Mouse (Mus musculus) heart, embryonic 14.5 days (tissue): ENCODE measurements around the gene Rgs9. TPM values are rescaled to one million over a fixed set of nuclear protein-coding genes. Genes with fewer than 3 reads are reported as not detected.

ENCODE experiments used
- ATAC-seq: fragments of 200-750 bp; cut with Nextera tagmentation; 2 replicates; pipeline ENCODE4 v1.8.0; 2017; ENCODE audit warnings: low read depth, moderate TSS enrichment; ENCODE audit not compliant: insufficient number of reproducible peaks, insufficient read depth, low FRiP score
- H3K27ac ChIP-seq, 2 experiments: fragments of 200-500 bp in 1 of 2; fragments of 300-500 bp in 1 of 2; sonication (generic) in 1 of 2; replicated peaks in 1 of 2; 2 replicates each; pipeline ENCODE4 v1.5.1; 2012 to 2014; ENCODE audit warnings: low read depth in 2 of 2, low read length in 2 of 2, control low read depth in 1 of 2, mild to moderate bottlenecking in 1 of 2, mixed read lengths in 1 of 2; ENCODE audit not compliant: control insufficient read depth in 1 of 2, insufficient read depth in 1 of 2
- H3K27me3 ChIP-seq: fragments of 300-500 bp; sonication (generic); 2 replicates; pipeline ENCODE4 v1.6.1; 2014; ENCODE audit warnings: mild to moderate bottlenecking, low read length, control low read depth; ENCODE audit not compliant: control insufficient read depth, insufficient read depth
- H3K36me3 ChIP-seq: fragments of 300-500 bp; sonication (generic); 2 replicates; pipeline ENCODE4 v1.6.1; 2014; ENCODE audit warnings: mild to moderate bottlenecking, control low read depth, low read length, mixed read lengths; ENCODE audit not compliant: control insufficient read depth, insufficient read depth
- H3K4me1 ChIP-seq, 2 experiments: fragments of 200-500 bp in 1 of 2; fragments of 300-500 bp in 1 of 2; sonication (generic) in 1 of 2; 2 replicates each; pipeline ENCODE4 v1.6.1; 2012 to 2014; ENCODE audit warnings: low read length in 2 of 2, control low read depth in 1 of 2, mixed read lengths in 1 of 2; ENCODE audit not compliant: control insufficient read depth in 2 of 2, insufficient read depth in 2 of 2
- H3K4me2 ChIP-seq: fragments of 300-500 bp; sonication (generic); 2 replicates; pipeline ENCODE4 v1.6.1; 2014; ENCODE audit warnings: mild to moderate bottlenecking, low read length
- H3K4me3 ChIP-seq, 2 experiments: fragments of 200-500 bp in 1 of 2; fragments of 300-500 bp in 1 of 2; sonication (generic) in 1 of 2; 2 replicates each; pipeline ENCODE4 v1.5.1; 2012 to 2014; ENCODE audit warnings: low read length in 2 of 2, mild to moderate bottlenecking in 2 of 2, control low read depth in 1 of 2, low read depth in 1 of 2, moderate library complexity in 1 of 2; ENCODE audit not compliant: control insufficient read depth in 1 of 2, insufficient read depth in 1 of 2
- H3K9ac ChIP-seq: fragments of 300-500 bp; sonication (generic); 2 replicates; pipeline ENCODE4 v1.6.1; 2014; ENCODE audit warnings: mild to moderate bottlenecking, low read length
- H3K9me3 ChIP-seq: fragments of 300-500 bp; sonication (generic); 2 replicates; pipeline ENCODE4 v1.6.1; 2016; ENCODE audit warnings: low read length, control low read depth; ENCODE audit not compliant: control insufficient read depth
- WGBS: fragments of 180-500 bp; shearing (Covaris S2); extraction: QIAGEN DNeasy Blood & Tissue Kit; methylation state at CpG from one replicate; pipeline ENCODE4 v1.1.7; 2014; 5-methylcytosine and 5-hydroxymethylcytosine counted together
- polyA plus RNA-seq: library from polyadenylated mRNA; unstranded; fragments of >200 nt; fragmentation: Nextera tagmentation; extraction: Ambion mirVana; gene quantifications from 2 replicates; pipeline ENCODE4 v1.2.1, GENCODE M21; 2014

The Rgs9 gene
- polyA plus RNA-seq, 1 experiment from 2014 or later = 0.82 TPM

GRCm38 (mm10) chr11:109237796-109238195 is 60.1 kb downstream of the Rgs9 start:
- Histone ChIP-seq H3K9me3 (no peaks in the 10 kb centered on the region), H3K9ac (no peak overlapping the region), H3K4me3 (no peak overlapping the region), H3K4me1 (no peaks in the 10 kb centered on the region), H3K27ac (no peak overlapping the region), H3K4me2 (no peak overlapping the region), H3K36me3 (no peaks in the 10 kb centered on the region), H3K27me3 (no peaks in the 10 kb centered on the region)
- no peak for ATAC-seq
- 67% methylated on average over 8 of the region's 8 CpGs for WGBS

GRCm38 (mm10) chr11:109233627-109234026 is 64.3 kb downstream of the Rgs9 start:
- ATAC-seq = no peak
- Histone ChIP-seq H3K27me3 (no peaks in the 10 kb centered on the region), H3K27ac (no peak overlapping the region), H3K9me3 (no peaks in the 10 kb centered on the region), H3K36me3 (no peaks in the 10 kb centered on the region), H3K4me1 (no peaks in the 10 kb centered on the region), H3K9ac (no peak overlapping the region), H3K4me3 (no peak overlapping the region), H3K4me2 (no peak overlapping the region)
- 54% methylated on average over 3 of the region's 3 CpGs for WGBS

- no peaks in the 10 kb centered on the region for H3K4me1 ChIP-seq
- ATAC-seq = no peak
- H3K36me3 ChIP-seq = no peaks in the 10 kb centered on the region
- H3K9ac ChIP-seq = no peak overlapping the region
- 75% methylated on average over 6 of the region's 6 CpGs for WGBS
- no peaks in the 10 kb centered on the region for H3K9me3 ChIP-seq
- no peaks in the 10 kb centered on the region for H3K27me3 ChIP-seq
- no peak overlapping the region for H3K4me3 ChIP-seq
- H3K4me2 ChIP-seq = no peak overlapping the region
- H3K27ac ChIP-seq = no peak overlapping the region
Observed at GRCm38 (mm10) chr11:109232811-109233210, 65.1 kb downstream of the Rgs9 start.

- no peak overlapping the region for H3K4me3 ChIP-seq
- no peaks in the 10 kb centered on the region for H3K9me3 ChIP-seq
Observed at GRCm38 (mm10) chr11:109227139-109227538, 70.8 kb downstream of the Rgs9 start.

DNA sequence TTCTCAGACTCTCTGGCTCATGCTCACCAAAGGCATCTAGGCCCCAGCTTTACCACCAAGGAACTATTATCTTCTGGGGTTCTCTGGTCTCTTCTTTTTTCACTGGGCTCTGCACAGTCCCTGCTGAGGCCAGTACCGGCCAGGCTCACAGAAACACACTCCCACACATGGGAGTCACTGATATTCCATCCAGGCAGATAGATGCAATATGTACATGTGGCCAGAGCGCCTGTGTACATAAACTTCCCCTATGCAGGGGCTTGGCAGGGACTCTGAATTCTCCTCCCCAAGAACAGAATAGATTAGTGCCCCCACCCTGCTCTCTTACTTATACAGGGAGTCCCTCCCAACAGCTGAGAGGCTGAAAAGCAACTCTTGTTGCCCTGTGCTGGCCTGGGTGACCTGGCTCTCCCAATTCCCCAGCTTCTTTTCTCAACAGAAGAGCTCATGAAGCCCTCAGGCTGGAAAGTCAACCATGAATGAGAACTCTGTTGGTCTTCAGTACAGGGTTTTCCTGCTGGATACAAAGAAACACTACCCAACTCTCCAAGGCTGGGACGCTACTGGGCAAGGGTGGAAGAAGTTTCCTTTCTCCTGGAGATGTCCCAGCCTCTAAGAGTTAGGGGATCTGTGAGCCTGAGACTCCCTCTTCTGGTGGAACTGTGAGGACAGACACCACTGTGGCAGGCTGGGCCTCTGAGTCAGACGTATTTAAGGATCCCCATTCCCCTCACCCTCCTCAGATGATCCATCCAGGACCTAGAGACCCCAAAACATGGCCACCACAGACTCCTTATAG is 76.5 kb downstream of the Rgs9 start:
- no peaks in the 10 kb centered on the region for H3K9me3 ChIP-seq
- no peak overlapping the region for H3K4me2 ChIP-seq
- H3K27me3 ChIP-seq = no peaks in the 10 kb centered on the region
- no peak overlapping the region for H3K27ac ChIP-seq
- H3K36me3 ChIP-seq = no peaks in the 10 kb centered on the region
- WGBS = 27% methylated on average over 4 of the region's 4 CpGs
- no peak for ATAC-seq
- H3K9ac ChIP-seq = no peak overlapping the region
- H3K4me3 ChIP-seq = no peak overlapping the region
- H3K4me1 ChIP-seq = no peaks in the 10 kb centered on the region

More at GRCm38 (mm10) chr11:109227139-109227538, 70.8 kb downstream of the Rgs9 start:
- Histone ChIP-seq H3K27me3 (no peaks in the 10 kb centered on the region), H3K4me2 (no peak overlapping the region), H3K9ac (no peak overlapping the region), H3K27ac (no peak overlapping the region), H3K36me3 (no peaks in the 10 kb centered on the region), H3K4me1 (no peaks in the 10 kb centered on the region)
- 74% methylated on average over 12 of the region's 12 CpGs for WGBS
- ATAC-seq = no peak

- WGBS = 73% methylated on average over 15 of the region's 15 CpGs
Observed at GRCm38 (mm10) chr11:109218722-109219430, 79.1 kb downstream of the Rgs9 start.

DNA sequence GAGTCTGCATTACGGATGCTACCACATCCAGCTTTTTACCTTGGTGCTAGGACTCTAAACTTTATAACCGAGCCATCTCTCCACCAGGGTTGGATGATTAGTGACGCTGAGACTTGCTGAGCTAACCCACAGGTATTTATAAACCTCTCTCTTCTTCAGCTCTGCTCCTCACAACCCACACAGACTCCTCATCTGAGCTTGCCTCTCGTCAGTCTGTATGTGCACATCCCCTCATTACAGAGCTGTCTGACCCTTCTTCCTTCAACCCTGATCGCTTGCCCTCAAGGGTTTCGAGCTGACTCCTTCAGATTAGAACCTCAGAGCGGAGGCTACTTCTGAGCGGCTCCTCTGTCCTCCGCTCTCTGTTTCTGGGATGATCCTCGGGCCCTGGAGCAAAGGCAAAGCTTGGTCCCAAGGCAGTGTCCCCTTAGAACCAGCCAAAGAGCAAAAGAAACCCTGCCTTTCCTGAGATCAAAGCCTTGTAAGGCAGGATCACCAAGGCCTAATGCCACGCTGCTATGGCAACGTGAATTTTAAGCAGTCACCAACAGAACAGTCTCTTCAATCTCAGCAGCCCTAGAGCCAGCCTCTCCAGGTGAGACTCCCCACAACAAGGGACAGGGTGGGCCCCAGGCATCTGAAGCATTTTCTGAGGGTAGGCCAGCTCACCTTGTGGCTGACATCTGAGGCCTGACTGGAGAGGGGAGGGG is 79.9 kb downstream of the Rgs9 start:
- Histone ChIP-seq H3K4me1 (no peaks in the 10 kb centered on the region), H3K9me3 (0 out of 2 replicates have a peak, but pooled peaks cover 2% of the 10 kb centered on the region), H3K9ac (no peak overlapping the region), H3K36me3 (no peaks in the 10 kb centered on the region), H3K4me3 (no peak overlapping the region), H3K27ac (no peak overlapping the region), H3K4me2 (no peak overlapping the region), H3K27me3 (no peaks in the 10 kb centered on the region)
- WGBS = 59% methylated on average over 12 of the region's 12 CpGs
- ATAC-seq = no peak

More at GRCm38 (mm10) chr11:109218722-109219430, 79.1 kb downstream of the Rgs9 start:
- Histone ChIP-seq H3K36me3 (no peaks in the 10 kb centered on the region), H3K4me1 (no peaks in the 10 kb centered on the region), H3K27ac (no peak overlapping the region), H3K27me3 (no peaks in the 10 kb centered on the region), H3K4me3 (no peak overlapping the region), H3K9me3 (no peaks in the 10 kb centered on the region), H3K4me2 (no peak overlapping the region), H3K9ac (no peak overlapping the region)
- no peak for ATAC-seq
